Mouse (Mus musculus): Measurements from ENCODE around the gene Tmem33. TPM values are rescaled to one million over a fixed set of nuclear protein-coding genes. Genes with fewer than 3 reads are reported as not detected.

The Tmem33 gene
- polyA plus RNA-seq, 1 experiment from 2014 or later, result 56.1 TPM

DNA sequence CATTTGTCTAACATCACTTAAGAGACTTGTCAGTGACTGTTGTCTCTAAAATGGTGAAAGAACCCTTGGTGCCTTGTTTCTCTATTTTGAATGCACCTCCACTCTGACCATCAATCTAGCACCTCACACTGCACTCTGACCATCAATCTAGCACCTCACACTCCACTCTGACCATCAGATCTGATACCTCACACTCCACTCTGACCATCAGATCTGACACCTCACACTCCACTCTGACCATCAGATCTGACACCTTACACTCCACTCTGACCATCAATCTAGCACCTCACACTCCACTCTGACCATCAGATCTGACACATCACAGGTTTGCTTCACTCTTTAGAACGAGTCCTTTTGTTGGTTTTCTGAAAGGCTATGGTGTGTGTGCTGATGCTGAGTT lies 63.7 kb downstream of the Tmem33 start:
- Histone ChIP-seq H3K27ac (no peak overlapping the region), H3K4me3 (ENCODE audit: inconsistent target) (no peak overlapping the region), H3K79me2 (ENCODE audit: inconsistent target) (peaks cover 4% of the 10 kb centered on the region; the same call in 1 of the 2 replicates), H3K36me3 (ENCODE audit: inconsistent target) (no peaks in the 10 kb centered on the region; the same call in 1 of the 2 replicates)
- 100% methylated on average over 1 of the region's 1 CpGs for WGBS (ENCODE audit: missing documents)

GRCm38 (mm10) chr5:67340811-67341210 lies 80.4 kb downstream of the Tmem33 start:
- WGBS (ENCODE audit: missing documents), result 95% methylated on average over 6 of the region's 6 CpGs
- Histone ChIP-seq H3K36me3 (ENCODE audit: inconsistent target) (peaks cover 42% of the 10 kb centered on the region; the same call in 1 of the 2 replicates), H3K4me3 (ENCODE audit: inconsistent target) (no peak overlapping the region), H3K27ac (no peak overlapping the region), H3K79me2 (ENCODE audit: inconsistent target) (no peaks in the 10 kb centered on the region)

Other genes starting within 250 kb of the Tmem33 start
- not detected in 3 replicates for gene Phox2b, start 161.3 kb upstream of the Tmem33 start, polyA plus RNA-seq (2018)
- 20.1 to 23.6 TPM (median 22.7 TPM) in 3 replicates for gene Slc30a9, start 46.4 kb downstream of the Tmem33 start, polyA plus RNA-seq (2018)
- gene Bend4, start 167.7 kb downstream of the Tmem33 start, polyA plus RNA-seq (2018), result 3.7 to 5.2 TPM (median 4.7 TPM) in 3 replicates

Data from macrophage (primary cell).